ENCODE assay signal across 9 mouse cellular contexts in the genomic region with DNA sequence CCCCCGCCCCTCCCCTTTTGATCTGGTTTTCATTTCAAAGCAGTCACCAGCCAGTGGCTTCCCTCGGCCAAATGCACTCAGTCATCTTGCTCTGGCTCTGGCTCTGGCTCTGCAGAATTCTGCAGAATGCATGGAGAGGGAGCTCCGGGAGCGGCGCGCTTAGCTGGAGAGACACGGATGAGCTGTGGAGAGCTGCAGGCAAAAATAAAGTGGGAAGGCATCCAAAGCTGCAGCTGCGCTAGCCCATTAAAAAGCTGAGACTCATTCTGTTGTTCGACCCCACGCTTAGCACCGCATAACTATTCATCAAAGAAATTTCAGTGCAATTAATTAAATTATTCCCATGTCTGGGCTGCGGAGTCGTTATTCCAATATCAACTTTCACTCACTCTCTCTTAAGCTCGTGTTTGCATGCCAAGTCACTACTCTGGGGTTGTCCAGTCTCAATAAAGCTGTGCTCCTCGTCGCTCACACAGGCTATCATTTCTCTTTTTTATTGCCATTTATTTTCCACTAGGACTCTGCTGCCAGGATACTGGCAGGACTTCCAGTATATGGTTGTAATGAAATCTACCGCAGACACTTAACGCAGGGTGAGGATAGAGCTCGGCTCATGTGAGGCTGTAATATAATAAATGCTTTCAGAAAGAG.
DNase-seq lines count a peak whose midpoint lies in the region; ATAC-seq lines count a peak whose summit lies in the region.
"Had no signal": no experiment of that assay in that cellular context is flagged by ENCODE, and none has a peak within 500 bp of the region (broad histone marks: within the 10 kb centered on the region; RNA-seq: fewer than 3 reads in every experiment).

No protein-coding gene starts in this region.

- H3K4me3 ChIP-seq in hindbrain, embryonic 12.5 days, result no peak overlapping the region
- peak overlapping the region; percentile 10; the same call in 1 of the 2 replicates for H3K4me3 ChIP-seq in midbrain, embryonic 12.5 days
- peak overlapping the region; percentile 3; the same call in 1 of the 2 replicates for H3K4me3 ChIP-seq in stomach, embryonic 16.5 days (replicated peaks; ENCODE audit: low read length)
- H3K4me3 ChIP-seq: liver, embryonic 13.5 days had no signal

- peaks cover 46% of the 10 kb centered on the region for H3K4me1 ChIP-seq in hindbrain, embryonic 12.5 days
- peaks cover 46% of the 10 kb centered on the region for H3K4me1 ChIP-seq in midbrain, embryonic 12.5 days
- H3K4me1 ChIP-seq in stomach, embryonic 16.5 days (ENCODE audit: control insufficient read depth, insufficient read depth, low read length), result peaks cover 25% of the 10 kb centered on the region
- H3K4me1 ChIP-seq: liver, embryonic 13.5 days had no signal

- peak; percentile 32 for DNase-seq in adrenal gland, postnatal 14 days
- DNase-seq in cerebellum, postnatal 4 days (ENCODE audit: low spot score in 2 of 2), result peak; percentile 37 to 60
- DNase-seq in gastrocnemius, adult 18-20 months (ENCODE audit: low spot score), result peak; percentile 65
- DNase-seq in layer of hippocampus, postnatal 36 days, result peak; percentile 71 to 77
- DNase-seq in natural killer cell, adult 2 months (ENCODE audit: low spot score in 2 of 2), result no peak
- DNase-seq: liver, embryonic 13.5 days had no signal

- no peaks in the 10 kb centered on the region for H3K36me3 ChIP-seq in hindbrain, embryonic 12.5 days
- H3K36me3 ChIP-seq in midbrain, embryonic 12.5 days, result no peaks in the 10 kb centered on the region
- no peaks in the 10 kb centered on the region for H3K36me3 ChIP-seq in stomach, embryonic 16.5 days (ENCODE audit: control insufficient read depth, insufficient read depth, low read length)
- H3K36me3 ChIP-seq: liver, embryonic 13.5 days had no signal

- H3K27ac ChIP-seq in hindbrain, embryonic 12.5 days, result peak overlapping the region; percentile 91
- peak overlapping the region; percentile 76 for H3K27ac ChIP-seq in midbrain, embryonic 12.5 days (replicated peaks)
- H3K27ac ChIP-seq in stomach, embryonic 16.5 days (ENCODE audit: low read length), result peak overlapping the region; percentile 64
- H3K27ac ChIP-seq: liver, embryonic 13.5 days had no signal

- no peaks in the 10 kb centered on the region for H3K9me3 ChIP-seq in hindbrain, embryonic 12.5 days (replicated peaks)
- no peaks in the 10 kb centered on the region for H3K9me3 ChIP-seq in midbrain, embryonic 12.5 days
- no peaks in the 10 kb centered on the region for H3K9me3 ChIP-seq in stomach, embryonic 16.5 days (replicated peaks; ENCODE audit: control insufficient read depth, low read length)
- H3K9me3 ChIP-seq: liver, embryonic 13.5 days had no signal

- 18% methylated on average over 19 of the region's 19 CpGs for WGBS in hindbrain, embryonic 12.5 days
- WGBS in midbrain, embryonic 12.5 days, result 15% methylated on average over 19 of the region's 19 CpGs
- WGBS in stomach, embryonic 16.5 days, result 28% methylated on average over 19 of the region's 19 CpGs

- no peaks in the 10 kb centered on the region for H3K27me3 ChIP-seq in hindbrain, embryonic 12.5 days
- peaks cover 6% of the 10 kb centered on the region; the same call in 1 of the 2 replicates for H3K27me3 ChIP-seq in midbrain, embryonic 12.5 days
- H3K27me3 ChIP-seq in stomach, embryonic 16.5 days (ENCODE audit: control insufficient read depth, insufficient read depth, low read length), result no peaks in the 10 kb centered on the region
- H3K27me3 ChIP-seq: liver, embryonic 13.5 days had no signal

- peak overlapping the region; percentile 44 for H3K4me2 ChIP-seq in hindbrain, embryonic 12.5 days (replicated peaks)
- H3K4me2 ChIP-seq in midbrain, embryonic 12.5 days (replicated peaks), result peak overlapping the region; percentile 44
- peak overlapping the region; percentile 25 for H3K4me2 ChIP-seq in stomach, embryonic 16.5 days (ENCODE audit: low read depth, low read length)
- H3K4me2 ChIP-seq: liver, embryonic 13.5 days had no signal

- H3K9ac ChIP-seq in hindbrain, embryonic 12.5 days, result peak overlapping the region; percentile 23; the same call in 1 of the 2 replicates
- H3K9ac ChIP-seq in midbrain, embryonic 12.5 days (replicated peaks), result 0 out of 2 replicates have a peak overlapping the region, but pooled peaks have one; percentile 8
- no peak overlapping the region for H3K9ac ChIP-seq in stomach, embryonic 16.5 days (ENCODE audit: low read length)
- H3K9ac ChIP-seq: liver, embryonic 13.5 days had no signal

- peak; percentile 81 for ATAC-seq in hindbrain, embryonic 12.5 days (ENCODE audit: low FRiP score)
- ATAC-seq in midbrain, embryonic 12.5 days (ENCODE audit: low FRiP score, low read depth), result peak; percentile 80
- ATAC-seq in stomach, embryonic 16.5 days (ENCODE audit: insufficient read depth, low FRiP score), result peak; percentile 90

Comparison
In these comparisons a context has a peak if more than half of its experiments do, and no peak if none do; other contexts are left out.
1. DNase-seq: peak in adrenal gland, postnatal 14 days (single experiment), cerebellum, postnatal 4 days (2 of 2), gastrocnemius, adult 18-20 months (single experiment) and layer of hippocampus, postnatal 36 days (2 of 2); none in natural killer cell, adult 2 months (0 of 2).
2. Peak in every context shown above with its lines, with median percentiles within 50 percentile points of each other: ATAC-seq, H3K27ac ChIP-seq and H3K4me2 ChIP-seq.